In the genomic region with DNA sequence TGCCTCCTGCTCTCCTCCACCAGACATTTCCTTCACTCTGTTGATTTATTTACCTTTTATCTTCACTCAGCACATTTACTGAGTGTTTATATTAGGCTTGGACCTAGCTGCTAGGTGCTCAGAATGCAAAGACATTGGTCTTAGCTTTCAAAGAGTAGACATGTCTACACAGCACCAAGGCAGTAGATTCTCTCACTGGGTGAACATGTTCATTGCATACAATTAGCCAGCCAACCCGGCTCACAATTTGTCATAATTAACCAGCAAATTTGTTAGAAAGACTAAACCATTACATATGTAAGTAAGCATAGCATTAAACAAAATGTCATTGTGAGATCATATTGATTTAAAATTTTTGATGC, we compare ENCODE assay signal across 9 mouse cellular contexts.
A peak's percentile ranks its signal among the peaks of the same experiment; 100 is the strongest.
DNase-seq lines count a peak whose midpoint lies in the region; ATAC-seq lines count a peak whose summit lies in the region.
"Had no signal": no experiment of that assay in that cellular context is flagged by ENCODE, and none has a peak within 500 bp of the region (broad histone marks: within the 10 kb centered on the region; RNA-seq: fewer than 3 reads in every experiment).

No protein-coding gene starts in this region.

- WGBS in heart, embryonic 15.5 days = 37% methylated on average over 1 of the region's 1 CpGs
- 36% methylated on average over 1 of the region's 1 CpGs for WGBS in hindbrain, embryonic 13.5 days
- 63% methylated on average over 1 of the region's 1 CpGs for WGBS in midbrain, embryonic 11.5 days

- H3K27me3 ChIP-seq in heart, embryonic 15.5 days = no peaks in the 10 kb centered on the region
- no peaks in the 10 kb centered on the region for H3K27me3 ChIP-seq in hindbrain, embryonic 13.5 days
- H3K27me3 ChIP-seq in midbrain, embryonic 11.5 days (ENCODE audit: control insufficient read depth, insufficient read depth, low read length) = no peaks in the 10 kb centered on the region

- no peak for DNase-seq in heart, adult 9 months (ENCODE audit: low spot score in 2 of 2)
- peak; percentile 40 for DNase-seq in MN1 (ENCODE audit: low spot score)
- DNase-seq in midbrain, embryonic 11.5 days (ENCODE audit: low spot score, missing footprints) = peak; percentile 83
- no peak for DNase-seq in T-cell, adult 2 months (ENCODE audit: low spot score)
- no peak for DNase-seq in left cerebral cortex, postnatal 14 days (ENCODE audit: low spot score in 2 of 2)
- DNase-seq in ovary, postnatal 36 days (ENCODE audit: low spot score) = no peak

- intact Hi-C loops in left cerebral cortex, postnatal 14 days (cut with DNase I) = no loop called here

- no peaks in the 10 kb centered on the region for H3K9me3 ChIP-seq in heart, embryonic 15.5 days (replicated peaks)
- H3K9me3 ChIP-seq in hindbrain, embryonic 13.5 days = no peaks in the 10 kb centered on the region
- H3K9me3 ChIP-seq in midbrain, embryonic 11.5 days (ENCODE audit: control insufficient read depth, low read length) = no peaks in the 10 kb centered on the region

- peak overlapping the region; percentile 53 for H3K4me2 ChIP-seq in heart, embryonic 15.5 days
- peak overlapping the region; percentile 48 for H3K4me2 ChIP-seq in hindbrain, embryonic 13.5 days
- peak overlapping the region; percentile 15 for H3K4me2 ChIP-seq in midbrain, embryonic 11.5 days

- H3K36me3 ChIP-seq in heart, embryonic 15.5 days = no peaks in the 10 kb centered on the region
- H3K36me3 ChIP-seq in hindbrain, embryonic 13.5 days = no peaks in the 10 kb centered on the region
- H3K36me3 ChIP-seq in midbrain, embryonic 11.5 days (ENCODE audit: control insufficient read depth, insufficient read depth, low read length) = no peaks in the 10 kb centered on the region

- no peak overlapping the region for H3K9ac ChIP-seq in heart, embryonic 15.5 days
- H3K9ac ChIP-seq in hindbrain, embryonic 13.5 days = no peak overlapping the region; the same call in 1 of the 2 replicates
- peak overlapping the region; percentile 1; the same call in 1 of the 2 replicates for H3K9ac ChIP-seq in midbrain, embryonic 11.5 days (ENCODE audit: low read length)

- peaks cover 8% of the 10 kb centered on the region for H3K4me1 ChIP-seq in heart, embryonic 15.5 days (replicated peaks)
- peaks cover 11% of the 10 kb centered on the region for H3K4me1 ChIP-seq in hindbrain, embryonic 13.5 days (replicated peaks)
- peaks cover 10% of the 10 kb centered on the region for H3K4me1 ChIP-seq in midbrain, embryonic 11.5 days (ENCODE audit: control insufficient read depth, insufficient read depth, low read length)

- H3K27ac ChIP-seq in heart, embryonic 15.5 days = no peak overlapping the region
- peak overlapping the region; percentile 58 for H3K27ac ChIP-seq in hindbrain, embryonic 13.5 days
- no peak overlapping the region for H3K27ac ChIP-seq in midbrain, embryonic 11.5 days (ENCODE audit: low read depth, low read length)
- H3K27ac ChIP-seq: layer of hippocampus, adult 2 months had no signal

- H3K4me3 ChIP-seq in heart, embryonic 15.5 days = no peak overlapping the region
- H3K4me3 ChIP-seq in hindbrain, embryonic 13.5 days = no peak overlapping the region
- H3K4me3 ChIP-seq in midbrain, embryonic 11.5 days (ENCODE audit: low read depth, low read length) = no peak overlapping the region
- H3K4me3 ChIP-seq: layer of hippocampus, adult 2 months had no signal

- ATAC-seq in heart, embryonic 15.5 days (replicated peaks; ENCODE audit: insufficient number of reproducible peaks, insufficient read depth, low FRiP score, low read depth) = no peak
- peak; percentile 66 for ATAC-seq in hindbrain, embryonic 13.5 days (ENCODE audit: low FRiP score)
- ATAC-seq in midbrain, embryonic 11.5 days (ENCODE audit: low FRiP score) = peak; percentile 69; the same call in 1 of the 2 replicates

Comparison
In these comparisons a context has a peak if more than half of its experiments do, and no peak if none do; other contexts are left out.
1. DNase-seq: peak in MN1 (single experiment) and midbrain, embryonic 11.5 days (single experiment); none in heart, adult 9 months (0 of 2), T-cell, adult 2 months (single experiment), left cerebral cortex, postnatal 14 days (0 of 2) and ovary, postnatal 36 days (single experiment).
2. Peak in every context shown above with its lines, with median percentiles within 50 percentile points of each other: H3K4me2 ChIP-seq.